Mouse (Mus musculus): ENCODE measurements around the gene Numb.

DNA sequence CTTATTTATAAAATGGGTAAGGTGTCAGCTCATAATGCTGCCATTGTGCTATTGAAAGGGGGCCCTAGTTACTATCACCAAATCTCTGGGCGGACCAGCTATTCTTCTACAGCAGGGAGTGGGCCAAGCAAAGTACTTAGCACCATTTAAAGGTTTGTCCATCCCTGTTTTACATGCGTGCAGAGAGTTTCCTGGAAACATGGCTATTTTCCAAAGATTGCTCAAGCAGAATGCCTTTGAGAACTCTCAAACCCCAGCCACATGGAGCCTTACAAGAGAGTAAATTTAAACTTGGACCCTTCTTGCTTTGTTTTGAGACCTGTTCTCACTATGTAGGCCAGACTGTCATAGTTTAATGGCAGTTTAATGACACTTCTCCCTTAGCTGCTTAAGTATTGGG is 4.3 kb upstream of the Numb start:
- TF ChIP-seq CTCF (IDR thresholded peaks at IDR 0.05) (no peak), EP300 (IDR thresholded peaks at IDR 0.05) (peak; percentile 90)

Data from lung, postnatal 0 days (tissue).